Mouse (Mus musculus) heart, embryonic 14.5 days (tissue): ENCODE results near the gene Neu3. TPM values are rescaled to one million over a fixed set of nuclear protein-coding genes. Genes with fewer than 3 reads are reported as not detected.
"Not testable (repeated sequence)": the region's sequence is repeated elsewhere in the genome, so short reads cannot be mapped to it uniquely, and the experiment has no call there.

Experiments used
- ATAC-seq: fragments of 200-750 bp; cut with Nextera tagmentation; 2 replicates; pipeline ENCODE4 v1.8.0; 2017; ENCODE audit warnings: low read depth, moderate TSS enrichment; ENCODE audit not compliant: insufficient number of reproducible peaks, insufficient read depth, low FRiP score
- H3K27ac ChIP-seq, 2 experiments: fragments of 200-500 bp in 1 of 2; fragments of 300-500 bp in 1 of 2; sonication (generic) in 1 of 2; replicated peaks in 1 of 2; 2 replicates each; pipeline ENCODE4 v1.5.1; 2012 to 2014; ENCODE audit warnings: low read depth in 2 of 2, low read length in 2 of 2, control low read depth in 1 of 2, mild to moderate bottlenecking in 1 of 2, mixed read lengths in 1 of 2; ENCODE audit not compliant: control insufficient read depth in 1 of 2, insufficient read depth in 1 of 2
- H3K27me3 ChIP-seq: fragments of 300-500 bp; sonication (generic); 2 replicates; pipeline ENCODE4 v1.6.1; 2014; ENCODE audit warnings: mild to moderate bottlenecking, low read length, control low read depth; ENCODE audit not compliant: control insufficient read depth, insufficient read depth
- H3K36me3 ChIP-seq: fragments of 300-500 bp; sonication (generic); 2 replicates; pipeline ENCODE4 v1.6.1; 2014; ENCODE audit warnings: mild to moderate bottlenecking, control low read depth, low read length, mixed read lengths; ENCODE audit not compliant: control insufficient read depth, insufficient read depth
- H3K4me1 ChIP-seq, 2 experiments: fragments of 200-500 bp in 1 of 2; fragments of 300-500 bp in 1 of 2; sonication (generic) in 1 of 2; 2 replicates each; pipeline ENCODE4 v1.6.1; 2012 to 2014; ENCODE audit warnings: low read length in 2 of 2, control low read depth in 1 of 2, mixed read lengths in 1 of 2; ENCODE audit not compliant: control insufficient read depth in 2 of 2, insufficient read depth in 2 of 2
- H3K4me2 ChIP-seq: fragments of 300-500 bp; sonication (generic); 2 replicates; pipeline ENCODE4 v1.6.1; 2014; ENCODE audit warnings: mild to moderate bottlenecking, low read length
- H3K4me3 ChIP-seq, 2 experiments: fragments of 200-500 bp in 1 of 2; fragments of 300-500 bp in 1 of 2; sonication (generic) in 1 of 2; 2 replicates each; pipeline ENCODE4 v1.5.1; 2012 to 2014; ENCODE audit warnings: low read length in 2 of 2, mild to moderate bottlenecking in 2 of 2, control low read depth in 1 of 2, low read depth in 1 of 2, moderate library complexity in 1 of 2; ENCODE audit not compliant: control insufficient read depth in 1 of 2, insufficient read depth in 1 of 2
- H3K9ac ChIP-seq: fragments of 300-500 bp; sonication (generic); 2 replicates; pipeline ENCODE4 v1.6.1; 2014; ENCODE audit warnings: mild to moderate bottlenecking, low read length
- H3K9me3 ChIP-seq: fragments of 300-500 bp; sonication (generic); 2 replicates; pipeline ENCODE4 v1.6.1; 2016; ENCODE audit warnings: low read length, control low read depth; ENCODE audit not compliant: control insufficient read depth
- WGBS: fragments of 180-500 bp; shearing (Covaris S2); extraction: QIAGEN DNeasy Blood & Tissue Kit; methylation state at CpG from one replicate; pipeline ENCODE4 v1.1.7; 2014; 5-methylcytosine and 5-hydroxymethylcytosine counted together
- polyA plus RNA-seq: library from polyadenylated mRNA; unstranded; fragments of >200 nt; fragmentation: Nextera tagmentation; extraction: Ambion mirVana; gene quantifications from 2 replicates; pipeline ENCODE4 v1.2.1, GENCODE M21; 2014

Gene Neu3
- polyA plus RNA-seq, 1 experiment from 2014 or later = 4.0 TPM

GRCm38 (mm10) chr7:99821953-99822352 is 6.3 kb downstream of the Neu3 start:
- Histone ChIP-seq H3K9ac (no peak overlapping the region), H3K9me3 (no peaks in the 10 kb centered on the region), H3K4me2 (no peak overlapping the region), H3K4me3 (no peak overlapping the region), H3K36me3 (peaks cover 6% of the 10 kb centered on the region; the same call in 1 of the 2 replicates), H3K4me1 (peaks cover 18 to 19% of the 10 kb centered on the region in 2 experiments), H3K27ac (no peak overlapping the region), H3K27me3 (no peaks in the 10 kb centered on the region)
- no peak for ATAC-seq
- 55% methylated on average over 2 of the region's 2 CpGs for WGBS

- WGBS = 23% methylated on average over 9 of the region's 9 CpGs
- not testable (repeated sequence) for H3K9me3 ChIP-seq, H3K4me3 ChIP-seq, H3K4me1 ChIP-seq, H3K27ac ChIP-seq, ATAC-seq, H3K27me3 ChIP-seq
- 0 out of 2 replicates have a peak overlapping the region, but pooled peaks have one; percentile 11 for H3K9ac ChIP-seq
- 0 out of 2 replicates have a peak overlapping the region, but pooled peaks have one; percentile 3 for H3K4me2 ChIP-seq
- peaks cover 13% of the 10 kb centered on the region for H3K36me3 ChIP-seq
These were observed 10.0 kb downstream of the Neu3 start for GRCm38 (mm10) chr7:99818181-99818725.

- no peak overlapping the region for H3K4me3 ChIP-seq
- H3K27ac ChIP-seq = no peak overlapping the region
- ATAC-seq = no peak
- H3K36me3 ChIP-seq = peaks cover 21% of the 10 kb centered on the region; the same call in 1 of the 2 replicates
- H3K9me3 ChIP-seq = no peaks in the 10 kb centered on the region
- no peaks in the 10 kb centered on the region for H3K27me3 ChIP-seq
- H3K4me2 ChIP-seq = no peak overlapping the region
- H3K4me1 ChIP-seq = no peaks in the 10 kb centered on the region
- no peak overlapping the region for H3K9ac ChIP-seq
- 82% methylated on average over 11 of the region's 11 CpGs for WGBS
These were observed 14.8 kb downstream of the Neu3 start for GRCm38 (mm10) chr7:99813394-99813793.

GRCm38 (mm10) chr7:99811661-99812060 is 16.6 kb downstream of the Neu3 start:
- Histone ChIP-seq H3K4me2 (no peak overlapping the region), H3K27ac (no peak overlapping the region), H3K9me3 (no peaks in the 10 kb centered on the region), H3K36me3 (peaks cover 21% of the 10 kb centered on the region; the same call in 1 of the 2 replicates), H3K4me3 (no peak overlapping the region), H3K9ac (no peak overlapping the region), H3K4me1 (no peaks in the 10 kb centered on the region), H3K27me3 (no peaks in the 10 kb centered on the region)
- WGBS = 89% methylated on average over 4 of the region's 4 CpGs
- ATAC-seq = no peak

- H3K4me1 ChIP-seq = no peaks in the 10 kb centered on the region
- no peak overlapping the region for H3K4me3 ChIP-seq
- WGBS = 86% methylated on average over 2 of the region's 2 CpGs
- H3K36me3 ChIP-seq = peaks cover 21% of the 10 kb centered on the region; the same call in 1 of the 2 replicates
- no peak overlapping the region for H3K9ac ChIP-seq
- no peak overlapping the region for H3K4me2 ChIP-seq
- H3K27ac ChIP-seq = no peak overlapping the region
- H3K9me3 ChIP-seq = no peaks in the 10 kb centered on the region
- ATAC-seq = no peak
- H3K27me3 ChIP-seq = no peaks in the 10 kb centered on the region
These were observed 17.4 kb downstream of the Neu3 start for GRCm38 (mm10) chr7:99810814-99811213.

- not testable (repeated sequence) for H3K36me3 ChIP-seq, H3K27me3 ChIP-seq, H3K9me3 ChIP-seq, H3K4me1 ChIP-seq, H3K27ac ChIP-seq, H3K4me2 ChIP-seq, ATAC-seq, H3K9ac ChIP-seq, H3K4me3 ChIP-seq
- 41% methylated on average over 6 of the region's 7 CpGs for WGBS
These were observed 21.2 kb downstream of the Neu3 start for GRCm38 (mm10) chr7:99807043-99807442.

GRCm38 (mm10) chr7:99805340-99805739 is 22.9 kb downstream of the Neu3 start:
- WGBS = 80% methylated on average over 1 of the region's 1 CpGs
- ATAC-seq = no peak
- H3K4me3 ChIP-seq = no peak overlapping the region

GRCm38 (mm10) chr7:99804033-99804432 is 24.2 kb downstream of the Neu3 start:
- not testable (repeated sequence) for H3K9ac ChIP-seq, H3K27me3 ChIP-seq, ATAC-seq, H3K4me3 ChIP-seq, H3K27ac ChIP-seq, H3K4me2 ChIP-seq, H3K36me3 ChIP-seq, H3K4me1 ChIP-seq, H3K9me3 ChIP-seq
- 83% methylated on average over 3 of the region's 3 CpGs for WGBS

More at GRCm38 (mm10) chr7:99805340-99805739, 22.9 kb downstream of the Neu3 start:
- H3K9ac ChIP-seq = no peak overlapping the region
- H3K4me1 ChIP-seq = no peaks in the 10 kb centered on the region
- H3K27me3 ChIP-seq = no peaks in the 10 kb centered on the region
- H3K27ac ChIP-seq = no peak overlapping the region
- H3K9me3 ChIP-seq = no peaks in the 10 kb centered on the region
- H3K36me3 ChIP-seq = peaks cover 3% of the 10 kb centered on the region; the same call in 1 of the 2 replicates
- no peak overlapping the region for H3K4me2 ChIP-seq
